Mouse (Mus musculus): ENCODE data around the gene Wnk2. TPM values are rescaled to one million over a fixed set of nuclear protein-coding genes. Genes with fewer than 3 reads are reported as not detected.

Wnk2 gene
- total and polyA plus RNA-seq, 3 experiments = 0.04 TPM; not detected in 2

- Histone ChIP-seq H3K27ac (ENCODE audit: control insufficient read depth, low read depth, low read length) (no peak overlapping the region), H3K4me3 (ENCODE audit: control insufficient read depth in 1 of 2, insufficient read depth in 1 of 2, low read depth in 2 of 2, low read length in 2 of 2) (no peak overlapping the region), H3K9me3 (replicated peaks; ENCODE audit: insufficient read depth, low read length) (no peaks in the 10 kb centered on the region), H3K9ac (ENCODE audit: control insufficient read depth, low read depth, low read length, poor library complexity, severe bottlenecking) (no peak overlapping the region), H3K79me2 (ENCODE audit: control insufficient read depth, insufficient read depth, low read length, poor library complexity) (no peaks in the 10 kb centered on the region), H3K27me3 (ENCODE audit: control insufficient read depth in 1 of 2, insufficient read depth in 2 of 2, low read length in 2 of 2) (peaks cover 0 to 1% of the 10 kb centered on the region in 2 experiments; a peak in 1 of 4 replicates), H3K36me3 (ENCODE audit: control insufficient read depth in 1 of 2, insufficient read depth in 2 of 2, low read length in 2 of 2) (no peaks in the 10 kb centered on the region), H3K4me1 (ENCODE audit: control insufficient read depth in 1 of 2, insufficient read depth in 2 of 2, low read length in 2 of 2) (no peaks in the 10 kb centered on the region)
- TF ChIP-seq UBTF (IDR thresholded peaks at IDR 0.05; ENCODE audit: borderline replicate concordance, insufficient read depth, low read depth, low read length) (no peak), CTCF (IDR thresholded peaks at IDR 0.05 in 2 of 3, conservative IDR thresholded peaks at IDR 0.05 in 1 of 3; ENCODE audit: control insufficient read depth in 1 of 3, insufficient read depth in 1 of 3, low read depth in 2 of 3, low read length in 3 of 3, poor library complexity in 1 of 3, severe bottlenecking in 1 of 3) (no peak), NRF1 (IDR thresholded peaks at IDR 0.05; ENCODE audit: insufficient read depth, low read depth, low read length, poor library complexity, severe bottlenecking) (no peak), SMC3 (IDR thresholded peaks at IDR 0.05; ENCODE audit: low read depth, low read length) (no peak), USF1 (IDR thresholded peaks at IDR 0.05; ENCODE audit: low read depth, low read length) (no peak), E2F4 (IDR thresholded peaks at IDR 0.05; ENCODE audit: borderline replicate concordance, low read depth, low read length) (no peak), USF2 (IDR thresholded peaks at IDR 0.05; ENCODE audit: borderline replicate concordance in 1 of 2, insufficient read depth in 1 of 2, low read depth in 1 of 2, low read length in 2 of 2) (no peak), TCF12 (IDR thresholded peaks at IDR 0.05; ENCODE audit: low read depth, low read length) (no peak), NELFE (IDR thresholded peaks at IDR 0.05; ENCODE audit: low read depth, low read length) (no peak), ELF1 (IDR thresholded peaks at IDR 0.05; ENCODE audit: low read depth, low read length) (no peak), TAL1 (IDR thresholded peaks at IDR 0.05; ENCODE audit: low read length) (no peak), JUND (IDR thresholded peaks at IDR 0.05; ENCODE audit: low read depth, low read length) (no peak), SIN3A (IDR thresholded peaks at IDR 0.05; ENCODE audit: low read length) (no peak), ZC3H11A (IDR thresholded peaks at IDR 0.05; ENCODE audit: low read depth, low read length) (no peak), GATA1 (IDR thresholded peaks at IDR 0.05; ENCODE audit: low read depth, low read length) (no peak), CHD1 (IDR thresholded peaks at IDR 0.05; ENCODE audit: low read depth, low read length) (no peak), MAFK (IDR thresholded peaks at IDR 0.05; ENCODE audit: borderline replicate concordance, low read depth, low read length) (no peak), MAZ (IDR thresholded peaks at IDR 0.05; ENCODE audit: low read depth, low read length) (no peak), MAX (IDR thresholded peaks at IDR 0.05; ENCODE audit: low read length) (no peak), BHLHE40 (IDR thresholded peaks at IDR 0.05; ENCODE audit: borderline replicate concordance, low read depth, low read length) (no peak)
- no peak for DNase-seq (ENCODE audit: low read depth, low spot score)
Measured at GRCm38 (mm10) chr13:49145396-49145795, 2.4 kb downstream of the Wnk2 start.

DNA sequence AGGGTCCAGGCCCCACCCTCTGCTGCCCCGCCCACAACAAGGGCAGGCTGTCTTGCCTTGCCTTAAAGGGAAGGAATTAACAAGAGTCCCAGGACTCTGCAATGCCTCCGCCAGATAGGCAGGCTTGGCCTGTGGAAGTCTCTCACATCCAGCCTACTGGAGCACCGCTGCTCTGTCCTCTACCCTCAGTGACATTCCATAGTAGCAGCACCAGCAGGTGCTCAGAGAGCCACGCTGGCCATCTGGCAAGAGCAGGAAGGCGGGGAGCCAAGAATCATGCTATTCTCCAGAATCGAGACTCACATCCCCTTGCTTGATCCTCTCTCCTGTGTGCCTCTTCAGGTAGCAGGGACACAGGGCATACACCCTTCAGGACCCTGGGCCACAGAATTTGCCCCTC, 3.4 kb downstream of the Wnk2 start:
- Histone ChIP-seq H3K4me1 (ENCODE audit: control insufficient read depth in 1 of 2, insufficient read depth in 2 of 2, low read length in 2 of 2) (no peaks in the 10 kb centered on the region), H3K36me3 (ENCODE audit: control insufficient read depth in 1 of 2, insufficient read depth in 2 of 2, low read length in 2 of 2) (no peaks in the 10 kb centered on the region), H3K9ac (ENCODE audit: control insufficient read depth, low read depth, low read length, poor library complexity, severe bottlenecking) (no peak overlapping the region), H3K4me3 (ENCODE audit: control insufficient read depth in 1 of 2, insufficient read depth in 1 of 2, low read depth in 2 of 2, low read length in 2 of 2) (no peak overlapping the region), H3K79me2 (ENCODE audit: control insufficient read depth, insufficient read depth, low read length, poor library complexity) (no peaks in the 10 kb centered on the region), H3K9me3 (replicated peaks; ENCODE audit: insufficient read depth, low read length) (no peaks in the 10 kb centered on the region), H3K27ac (ENCODE audit: control insufficient read depth, low read depth, low read length) (no peak overlapping the region), H3K27me3 (ENCODE audit: control insufficient read depth in 1 of 2, insufficient read depth in 2 of 2, low read length in 2 of 2) (peaks cover 0 to 1% of the 10 kb centered on the region in 2 experiments; a peak in 1 of 4 replicates)
- DNase-seq (ENCODE audit: low read depth, low spot score) = no peak
- no peak for TF ChIP-seq TBP (IDR thresholded peaks at IDR 0.05; ENCODE audit: low read depth, low read length)
- TF ChIP-seq CTCF (IDR thresholded peaks at IDR 0.05 in 2 of 3, conservative IDR thresholded peaks at IDR 0.05 in 1 of 3; ENCODE audit: control insufficient read depth in 1 of 3, insufficient read depth in 1 of 3, low read depth in 2 of 3, low read length in 3 of 3, poor library complexity in 1 of 3, severe bottlenecking in 1 of 3) = no peak
- TF ChIP-seq GABPA (IDR thresholded peaks at IDR 0.05; ENCODE audit: low read depth, low read length) = no peak
- no peak for TF ChIP-seq CHD2 (IDR thresholded peaks at IDR 0.05; ENCODE audit: low read length)
- TF ChIP-seq ETS1 (IDR thresholded peaks at IDR 0.05; ENCODE audit: low read depth, low read length) = no peak
